Mouse (Mus musculus) heart, embryonic 11.5 days (tissue): ENCODE data around the gene Ildr1. TPM values are rescaled to one million over a fixed set of nuclear protein-coding genes. Genes with fewer than 3 reads are reported as not detected.

Source experiments
- ATAC-seq: fragments of 200-750 bp; cut with Nextera tagmentation; replicated peaks from 2 replicates; pipeline ENCODE4 v1.8.0; 2017; ENCODE audit warnings: moderate library complexity; ENCODE audit not compliant: insufficient number of reproducible peaks, low FRiP score, low TSS enrichment
- H3K27ac ChIP-seq: fragments of 300-500 bp; sonication (generic); 2 replicates; pipeline ENCODE4 v1.5.1; 2014; ENCODE audit warnings: mild to moderate bottlenecking, low read depth, low read length
- H3K27me3 ChIP-seq: fragments of 300-500 bp; sonication (generic); 2 replicates; pipeline ENCODE4 v1.6.1; 2014; ENCODE audit warnings: mild to moderate bottlenecking, low read length, mixed read lengths; ENCODE audit not compliant: control insufficient read depth, insufficient read depth
- H3K36me3 ChIP-seq: fragments of 300-500 bp; sonication (generic); 2 replicates; pipeline ENCODE4 v1.6.1; 2014; ENCODE audit warnings: mild to moderate bottlenecking, low read length, moderate library complexity, mixed read lengths; ENCODE audit not compliant: control insufficient read depth, insufficient read depth
- H3K4me1 ChIP-seq: fragments of 300-500 bp; sonication (generic); 2 replicates; pipeline ENCODE4 v1.6.1; 2014; ENCODE audit warnings: low read length; ENCODE audit not compliant: control insufficient read depth, insufficient read depth
- H3K4me2 ChIP-seq: fragments of 300-500 bp; sonication (generic); 2 replicates; pipeline ENCODE4 v1.6.1; 2014; ENCODE audit warnings: mild to moderate bottlenecking, moderate library complexity
- H3K4me3 ChIP-seq: fragments of 300-500 bp; sonication (generic); 2 replicates; pipeline ENCODE4 v1.5.1; 2014; ENCODE audit warnings: low read depth, low read length
- H3K9ac ChIP-seq: fragments of 300-500 bp; sonication (generic); 2 replicates; pipeline ENCODE4 v1.6.1; 2014; ENCODE audit warnings: mild to moderate bottlenecking, low read depth, low read length, moderate library complexity
- H3K9me3 ChIP-seq: fragments of 300-500 bp; sonication (generic); replicated peaks from 2 replicates; pipeline ENCODE4 v1.6.1; 2016; ENCODE audit warnings: low read length; ENCODE audit not compliant: control insufficient read depth
- WGBS: fragments of 180-500 bp; shearing (Covaris S2); extraction: QIAGEN DNeasy Blood & Tissue Kit; methylation state at CpG from one replicate; pipeline ENCODE4 v1.1.7; 2014; ENCODE audit not compliant: insufficient replicate concordance; 5-methylcytosine and 5-hydroxymethylcytosine counted together
- polyA plus RNA-seq: library from polyadenylated mRNA; unstranded; fragments of >200 nt; fragmentation: Nextera tagmentation; extraction: Ambion mirVana; gene quantifications from 2 replicates; pipeline ENCODE4 v1.2.1, GENCODE M21; 2014

Ildr1 gene
- polyA plus RNA-seq, 1 experiment from 2014 or later: not detected

DNA sequence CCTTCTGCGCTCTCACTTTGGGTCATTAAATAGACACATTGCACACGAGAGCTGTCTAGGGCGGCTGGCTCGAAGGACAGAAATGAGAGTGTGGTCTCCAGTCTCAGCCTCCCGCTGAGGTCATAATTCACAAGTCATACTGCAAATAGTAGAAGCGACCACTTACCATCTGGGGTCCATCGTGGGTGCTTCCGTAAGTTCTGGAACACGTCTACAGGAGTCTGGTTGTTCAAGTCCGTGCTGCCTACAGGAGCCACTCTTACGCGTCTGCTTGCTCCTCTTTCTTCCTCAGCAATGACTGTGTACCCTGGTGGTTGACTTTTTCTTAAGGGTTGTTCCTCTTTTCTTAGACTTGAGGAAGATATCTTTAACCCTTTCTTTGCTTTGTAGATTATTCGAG lies 28.0 kb upstream of the Ildr1 start, which contains the start of gene Cd86:
Cd86 (minus strand) TSS at position 300 of the 400 bp plus-strand sequence.
- Histone ChIP-seq H3K9me3 (no peaks in the 10 kb centered on the region), H3K27ac (no peak within 1 kb of the TSS), H3K4me3 (no peak within 1 kb of the TSS), H3K4me2 (no peak within 1 kb of the TSS), H3K36me3 (no peaks in the 10 kb centered on the region), H3K27me3 (no peaks in the 10 kb centered on the region), H3K9ac (no peak within 1 kb of the TSS), H3K4me1 (no peaks in the 10 kb centered on the region)
- ATAC-seq: no peak
- 84% methylated on average over 13 of the region's 13 CpGs for WGBS

DNA sequence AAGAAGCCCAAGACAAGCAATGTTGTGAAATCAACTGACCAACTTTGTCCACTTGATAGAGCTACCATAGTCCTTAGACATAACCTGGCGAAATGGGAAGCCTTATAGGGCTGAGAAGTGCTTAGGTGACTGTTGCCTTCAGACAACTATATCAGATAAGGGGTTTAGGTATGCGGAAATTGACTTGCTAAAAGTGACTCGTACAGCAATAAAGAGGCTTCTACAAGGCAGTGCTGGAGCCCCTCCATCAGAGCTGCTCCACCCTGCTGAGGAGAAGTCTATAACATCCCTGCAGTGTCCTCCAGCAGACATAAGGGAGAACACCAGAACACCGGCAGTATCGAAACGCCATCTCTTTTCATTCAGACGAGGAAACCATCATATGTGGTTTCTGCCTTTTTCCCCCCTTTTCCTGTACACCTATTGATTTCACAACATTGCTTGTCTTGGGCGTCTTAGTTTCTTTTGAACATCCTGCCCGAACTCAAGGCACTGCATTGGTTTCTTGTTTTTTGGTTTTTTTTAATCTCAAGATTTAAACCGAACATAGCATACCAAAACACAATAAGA lies 27.2 kb upstream of the Ildr1 start:
- no peak overlapping the region for H3K4me3 ChIP-seq
- H3K9me3 ChIP-seq: no peaks in the 10 kb centered on the region
- H3K27ac ChIP-seq: no peak overlapping the region
- no peaks in the 10 kb centered on the region for H3K27me3 ChIP-seq
- H3K4me1 ChIP-seq: no peaks in the 10 kb centered on the region
- WGBS: 82% methylated on average over 10 of the region's 10 CpGs
- no peak overlapping the region for H3K4me2 ChIP-seq
- no peak overlapping the region for H3K9ac ChIP-seq
- no peaks in the 10 kb centered on the region for H3K36me3 ChIP-seq
- ATAC-seq: no peak

DNA sequence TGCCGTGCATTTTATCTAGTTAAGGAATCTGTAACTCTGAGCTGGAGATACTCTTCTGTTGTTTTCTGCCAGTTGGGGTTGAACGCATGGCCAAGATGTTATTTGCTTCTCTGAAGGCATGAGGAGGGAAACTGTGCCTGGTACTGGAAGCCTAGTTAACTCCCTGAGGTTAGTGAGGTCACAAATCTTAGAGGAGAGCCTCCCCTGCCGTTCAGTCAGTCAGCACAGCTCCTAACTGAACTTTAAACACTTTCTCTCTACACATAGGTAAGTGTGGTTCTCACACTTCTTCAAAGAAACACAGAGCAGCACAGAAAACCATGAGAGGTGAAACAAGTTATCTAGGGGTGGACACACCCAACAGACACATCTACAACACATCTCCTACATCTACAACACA lies 23.2 kb upstream of the Ildr1 start:
- Histone ChIP-seq H3K27ac (no peak overlapping the region), H3K9me3 (no peaks in the 10 kb centered on the region), H3K27me3 (no peaks in the 10 kb centered on the region), H3K4me3 (no peak overlapping the region), H3K9ac (no peak overlapping the region), H3K4me2 (no peak overlapping the region), H3K36me3 (no peaks in the 10 kb centered on the region), H3K4me1 (no peaks in the 10 kb centered on the region)
- whole genome bisulfite sequencing: 78% methylated on average over 3 of the region's 3 CpGs
- ATAC-seq: no peak

DNA sequence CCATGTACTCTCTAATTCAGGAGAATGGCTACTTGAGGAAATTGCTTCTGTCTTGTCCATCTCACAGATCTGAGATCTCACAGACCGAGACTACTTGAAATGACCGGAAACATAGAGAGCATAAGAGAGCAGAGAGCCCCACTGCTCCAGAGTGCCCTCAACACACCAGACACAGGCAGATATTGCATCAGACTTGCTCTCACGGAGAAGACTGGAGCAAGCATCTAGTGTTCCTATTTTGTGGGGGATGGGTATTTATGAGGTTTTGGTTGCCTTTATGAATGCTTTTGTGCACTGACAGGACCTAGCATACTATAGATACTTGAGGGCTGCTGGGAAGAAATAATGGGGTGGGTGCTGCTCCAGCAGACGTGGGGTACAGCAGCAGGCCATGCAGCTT lies 20.6 kb upstream of the Ildr1 start:
- H3K4me3 ChIP-seq: no peak overlapping the region
- no peaks in the 10 kb centered on the region for H3K27me3 ChIP-seq
- H3K36me3 ChIP-seq: no peaks in the 10 kb centered on the region
- no peak overlapping the region for H3K27ac ChIP-seq
- ATAC-seq: no peak
- H3K4me2 ChIP-seq: no peak overlapping the region
- no peaks in the 10 kb centered on the region for H3K4me1 ChIP-seq
- 68% methylated on average over 4 of the region's 4 CpGs for WGBS
- no peaks in the 10 kb centered on the region for H3K9me3 ChIP-seq
- no peak overlapping the region for H3K9ac ChIP-seq

DNA sequence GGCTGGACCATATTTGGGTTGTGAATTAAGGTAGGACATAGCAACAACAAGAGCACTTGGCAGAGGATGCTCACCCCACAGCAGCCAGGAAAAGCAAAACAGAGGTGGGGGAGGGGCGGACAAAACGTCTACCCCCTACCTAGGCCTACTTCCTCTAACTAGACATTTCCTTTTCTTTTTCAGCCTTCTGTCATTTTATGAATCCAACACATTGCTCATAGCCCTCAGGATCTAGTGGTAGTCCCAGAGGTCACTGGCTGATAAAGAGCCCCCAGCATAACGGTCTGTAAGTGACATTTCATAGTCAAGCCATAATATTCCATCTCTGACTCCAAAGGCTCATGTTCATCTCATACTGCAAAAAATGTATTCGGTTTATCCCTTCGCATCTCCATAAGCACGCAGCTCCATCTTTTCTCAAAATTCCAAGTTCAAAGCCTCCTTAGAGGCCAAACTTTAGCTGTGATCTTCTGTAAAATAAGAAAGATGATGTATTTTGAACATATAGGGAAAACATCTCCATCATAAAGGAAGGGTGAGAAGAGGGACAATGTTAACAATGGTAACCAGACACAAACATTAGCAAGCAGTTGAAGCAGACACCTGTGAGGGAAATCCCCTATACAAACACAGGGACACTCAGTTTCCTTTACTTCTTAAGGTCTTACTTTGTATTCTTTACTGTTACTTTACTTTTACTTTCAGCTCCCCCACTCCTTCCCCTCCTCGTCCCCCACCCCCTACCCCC lies 19.1 kb upstream of the Ildr1 start:
- no peaks in the 10 kb centered on the region for H3K36me3 ChIP-seq
- ATAC-seq: no peak
- no peaks in the 10 kb centered on the region for H3K27me3 ChIP-seq
- H3K4me2 ChIP-seq: no peak overlapping the region
- 69% methylated on average over 7 of the region's 7 CpGs for WGBS
- H3K9ac ChIP-seq: no peak overlapping the region
- H3K27ac ChIP-seq: no peak overlapping the region
- no peaks in the 10 kb centered on the region for H3K4me1 ChIP-seq
- H3K4me3 ChIP-seq: no peak overlapping the region
- H3K9me3 ChIP-seq: no peaks in the 10 kb centered on the region

DNA sequence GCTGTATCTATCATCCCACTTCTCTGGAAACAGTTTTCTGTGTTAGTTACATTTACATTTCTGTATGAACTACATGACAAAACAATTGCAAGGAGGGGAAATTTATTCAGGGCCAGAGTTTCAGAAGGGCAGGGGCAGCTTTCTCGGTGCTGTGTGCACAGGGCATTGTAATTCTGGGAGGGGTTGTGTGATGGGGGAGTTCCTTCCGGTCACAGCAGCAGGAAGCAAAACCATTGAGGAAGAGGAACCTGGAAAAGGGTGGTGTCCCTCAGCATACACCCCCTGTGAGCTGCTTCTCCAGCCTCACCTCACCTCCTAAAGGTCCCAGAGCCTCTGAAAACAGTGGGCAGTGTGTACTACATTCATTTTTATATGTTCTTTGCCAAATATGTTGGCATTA lies 18.5 kb upstream of the Ildr1 start:
- H3K4me3 ChIP-seq: no peak overlapping the region
- no peak overlapping the region for H3K9ac ChIP-seq
- no peak overlapping the region for H3K4me2 ChIP-seq
- 50% methylated on average over 2 of the region's 2 CpGs for WGBS
- H3K27ac ChIP-seq: no peak overlapping the region
- ATAC-seq: no peak
- H3K36me3 ChIP-seq: no peaks in the 10 kb centered on the region
- no peaks in the 10 kb centered on the region for H3K27me3 ChIP-seq
- no peaks in the 10 kb centered on the region for H3K9me3 ChIP-seq
- no peaks in the 10 kb centered on the region for H3K4me1 ChIP-seq

DNA sequence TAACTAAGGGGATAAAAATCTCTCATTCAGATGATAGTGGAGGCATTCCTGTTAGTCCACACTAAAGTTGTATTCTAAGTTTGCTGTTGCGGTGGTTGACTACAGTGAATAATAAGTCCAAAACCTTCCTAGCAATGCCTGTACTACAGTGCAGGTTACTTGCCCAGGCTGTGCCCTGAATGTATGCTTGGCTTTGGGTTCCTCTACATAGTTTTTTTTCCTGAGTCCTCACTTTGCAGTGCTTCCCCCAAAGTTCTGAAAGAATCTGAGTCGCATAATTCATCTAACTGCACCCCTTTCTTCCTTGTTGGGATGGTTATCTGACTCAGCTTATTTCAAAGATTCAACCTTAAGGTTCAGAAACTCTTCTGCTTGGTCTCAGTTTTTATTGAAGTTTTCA lies 17.9 kb upstream of the Ildr1 start:
- no peaks in the 10 kb centered on the region for H3K36me3 ChIP-seq
- H3K27ac ChIP-seq: no peak overlapping the region
- H3K4me1 ChIP-seq: no peaks in the 10 kb centered on the region
- H3K4me2 ChIP-seq: no peak overlapping the region
- H3K4me3 ChIP-seq: no peak overlapping the region
- no peaks in the 10 kb centered on the region for H3K9me3 ChIP-seq
- no peaks in the 10 kb centered on the region for H3K27me3 ChIP-seq
- no peak for ATAC-seq
- 85% methylated on average over 2 of the region's 2 CpGs for WGBS
- no peak overlapping the region for H3K9ac ChIP-seq

DNA sequence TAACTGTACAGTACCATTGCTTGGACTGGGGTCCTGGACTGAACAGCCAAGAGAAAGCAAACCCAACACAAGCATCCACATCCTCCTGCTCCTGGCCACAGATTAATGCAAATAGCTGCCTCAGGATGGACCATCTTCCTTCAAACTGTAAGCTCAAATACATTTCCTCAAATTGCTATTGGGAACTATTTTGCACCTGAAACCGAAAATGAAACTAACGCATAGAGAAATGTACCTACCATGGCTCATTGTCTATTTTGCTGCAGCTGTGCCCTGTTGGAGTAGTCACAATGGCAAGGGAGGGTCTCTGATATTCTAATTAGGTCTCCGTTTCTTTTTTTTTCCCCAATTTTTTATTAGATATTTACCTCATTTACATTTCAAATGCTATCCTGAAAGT lies 11.9 kb upstream of the Ildr1 start:
- ATAC-seq: no peak
- Histone ChIP-seq H3K27me3 (no peaks in the 10 kb centered on the region), H3K4me2 (no peak overlapping the region), H3K36me3 (no peaks in the 10 kb centered on the region), H3K4me1 (no peaks in the 10 kb centered on the region), H3K9me3 (no peaks in the 10 kb centered on the region), H3K9ac (no peak overlapping the region), H3K27ac (no peak overlapping the region), H3K4me3 (no peak overlapping the region)
- WGBS: 82% methylated on average over 3 of the region's 3 CpGs
